Mouse (Mus musculus) Muller cell, postnatal 12 days (primary cell): Measurements from ENCODE around the gene Cyp2d34.

Source experiments
- DNase-seq: peaks from one replicate; pipeline ENCODE4 v3.0.0-alpha.2; 2015; ENCODE audit errors: inconsistent ontology term

Cyp2d34 gene

DNA sequence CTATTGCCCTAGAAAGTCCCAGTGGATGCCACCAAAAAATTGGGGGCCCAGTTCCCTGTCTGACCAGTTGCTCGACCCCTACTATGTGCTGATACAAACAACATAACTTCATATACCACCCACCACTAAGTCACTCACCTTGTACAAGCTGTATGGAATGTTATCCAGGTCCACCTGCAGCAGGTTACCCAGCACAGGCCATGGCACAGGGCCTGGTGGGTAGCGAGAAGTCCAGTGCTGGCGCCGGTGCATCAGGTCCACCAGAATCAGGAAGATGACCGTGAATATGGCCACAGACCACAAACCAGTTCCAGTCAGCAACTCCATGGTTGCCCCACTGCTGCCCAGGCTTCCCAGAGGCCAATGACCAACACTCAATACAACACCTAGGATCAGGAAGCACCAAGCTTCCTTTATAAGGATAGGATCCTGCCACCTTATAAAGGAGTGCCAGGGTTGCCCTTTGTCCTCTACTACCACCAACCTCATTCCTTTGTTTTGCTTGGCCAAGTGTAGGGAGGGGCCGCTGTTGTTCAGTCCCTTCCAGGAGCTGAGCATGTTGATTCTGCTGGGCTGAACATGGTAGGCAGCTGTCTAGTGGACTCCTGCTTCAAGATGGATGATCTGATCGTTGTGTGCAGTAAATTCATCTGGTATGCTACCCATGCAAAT lies at the start of gene Cyp2d34:
Gene Cyp2d34 (minus strand): TSS at position 416 of the 672 bp plus-strand sequence.
- no peak for DNase-seq

- DNase-seq: no peak
Observed at GRCm38 (mm10) chr15:82656346-82656745, 35.6 kb upstream of the Cyp2d34 start.

DNA sequence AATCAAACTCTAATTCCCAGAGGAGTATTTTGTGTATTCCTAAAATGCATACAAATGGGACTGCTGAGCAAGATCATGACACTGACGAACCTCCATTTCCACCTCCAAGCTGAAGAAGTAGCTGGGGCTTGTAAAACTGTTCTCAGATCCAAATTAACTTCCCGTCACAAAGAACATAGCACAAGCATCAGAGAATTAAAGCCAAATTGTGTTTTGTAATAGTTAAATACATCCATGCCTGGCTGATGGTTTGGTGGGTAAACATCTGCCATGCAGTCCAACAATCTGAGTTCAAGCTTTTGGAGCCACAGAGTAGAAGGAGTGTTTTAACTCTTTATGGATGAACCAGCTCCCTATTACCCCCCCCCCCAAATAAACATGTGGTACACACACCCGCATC lies 23.6 kb upstream of the Cyp2d34 start:
- no peak for DNase-seq

GRCm38 (mm10) chr15:82643771-82644170 lies 23.0 kb upstream of the Cyp2d34 start:
- no peak for DNase-seq

DNA sequence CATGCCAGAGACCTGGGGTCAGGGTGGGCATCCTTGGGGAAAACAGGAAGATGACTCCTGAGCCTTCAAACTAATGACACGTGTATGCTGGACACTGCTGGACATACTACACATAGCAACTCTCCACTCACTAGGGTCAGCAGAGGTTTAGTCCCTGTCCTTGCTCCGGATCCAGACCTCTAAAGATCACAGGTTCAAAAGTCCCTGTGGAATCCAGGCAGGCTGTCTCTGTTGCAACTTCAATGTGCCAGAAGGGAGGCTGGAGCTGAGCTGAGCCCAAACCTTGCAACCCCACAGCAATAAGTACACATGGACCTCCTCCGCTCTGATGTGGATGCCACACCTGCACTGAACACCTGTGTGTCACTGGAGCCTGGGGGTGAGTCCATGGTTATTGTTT lies 22.0 kb upstream of the Cyp2d34 start:
- no peak for DNase-seq

GRCm38 (mm10) chr15:82641921-82642320 lies 21.2 kb upstream of the Cyp2d34 start:
- no peak for DNase-seq

DNA sequence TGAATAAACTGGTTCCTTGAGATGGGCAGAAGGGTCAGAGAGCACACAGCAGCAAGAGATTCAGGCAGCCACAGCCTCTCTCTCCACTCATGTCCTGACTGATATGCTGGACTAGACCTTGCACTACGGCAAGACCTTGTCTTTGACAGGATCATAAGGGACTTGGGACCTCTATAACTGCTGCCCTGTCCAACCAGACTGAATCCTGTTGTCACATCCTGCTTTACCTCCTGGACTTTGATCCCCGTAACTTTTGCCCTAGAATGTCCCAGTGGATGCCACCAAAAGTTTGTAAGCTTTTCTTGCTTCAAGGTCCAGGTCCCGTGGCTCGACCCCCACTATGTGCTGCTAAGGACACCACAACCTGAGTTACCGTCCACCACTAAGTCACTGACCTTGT lies 20.6 kb upstream of the Cyp2d34 start:
- no peak for DNase-seq

GRCm38 (mm10) chr15:82640201-82640600 lies 19.5 kb upstream of the Cyp2d34 start:
- no peak for DNase-seq

DNA sequence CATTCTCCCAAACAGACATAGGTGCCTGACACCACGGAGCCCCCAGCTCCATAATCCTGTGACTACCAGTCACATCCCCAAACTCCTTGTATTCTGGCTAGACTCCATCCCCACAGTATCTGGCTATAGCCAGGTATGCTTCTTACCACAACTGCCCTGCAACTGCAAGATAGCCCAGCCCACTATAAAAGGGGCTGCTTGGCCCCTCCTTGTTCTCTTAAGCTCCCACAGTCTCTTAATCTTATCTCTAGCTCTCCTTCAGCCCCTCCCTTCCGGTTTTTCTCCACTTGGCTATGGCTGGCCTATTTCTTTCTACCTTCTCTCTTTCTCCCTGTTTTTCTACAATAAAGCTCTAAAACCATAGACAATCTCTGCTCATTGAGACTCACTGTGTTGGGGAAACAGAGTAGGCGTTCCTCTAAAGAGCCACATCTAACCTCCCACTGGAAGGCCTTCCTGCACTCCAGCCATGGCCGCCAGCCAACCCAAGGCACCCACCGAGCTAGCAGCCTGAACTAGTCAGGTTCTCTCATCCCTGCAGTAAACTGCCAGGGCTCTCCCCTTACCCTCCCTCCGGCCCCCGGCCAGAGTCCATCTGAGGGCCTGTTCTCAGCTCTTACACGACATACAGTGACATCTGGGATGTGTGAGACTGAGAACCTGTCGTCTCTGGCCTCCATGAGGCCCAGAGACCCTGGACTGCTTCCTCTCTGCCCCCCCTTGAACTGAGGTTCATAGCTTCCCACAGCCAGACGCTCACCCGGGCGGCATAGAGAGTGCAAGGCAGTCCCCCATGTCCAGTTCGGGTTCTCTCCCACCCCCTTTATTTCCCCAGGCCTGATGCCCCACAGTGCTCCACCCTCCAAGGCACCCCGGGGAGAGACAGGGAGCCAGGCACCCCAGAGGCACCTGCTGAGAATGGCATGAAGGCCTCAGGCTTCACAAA lies 16.7 kb upstream of the Cyp2d34 start:
- DNase-seq: no peak

GRCm38 (mm10) chr15:82634976-82635375 lies 14.2 kb upstream of the Cyp2d34 start:
- DNase-seq: no peak

GRCm38 (mm10) chr15:82621993-82622392 lies 1.2 kb upstream of the Cyp2d34 start:
- no peak for DNase-seq

GRCm38 (mm10) chr15:82618362-82619020 lies 2.3 kb downstream of the Cyp2d34 start:
- DNase-seq: no peak

DNA sequence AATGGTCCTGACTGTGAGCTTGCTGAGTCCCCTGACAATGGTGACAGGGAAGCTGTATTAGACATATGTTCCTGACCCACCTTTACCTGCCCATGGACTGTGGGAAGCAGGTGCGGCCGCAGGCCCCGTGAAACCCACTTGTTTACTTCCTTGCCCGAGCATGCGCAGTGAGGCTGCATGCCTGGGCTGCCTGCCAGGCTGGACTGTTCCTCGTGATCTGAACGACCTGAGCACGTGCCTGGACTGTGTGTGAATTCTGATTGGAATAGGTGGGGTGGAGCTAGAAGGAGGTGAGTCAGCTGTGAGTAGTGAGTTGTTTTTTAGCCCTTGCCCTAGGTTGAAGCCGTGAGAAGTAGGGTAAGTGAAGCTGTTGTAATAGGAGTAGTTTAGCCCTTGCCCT lies 38.1 kb downstream of the Cyp2d34 start:
- no peak for DNase-seq

- DNase-seq: no peak
Observed at GRCm38 (mm10) chr15:82579071-82579470, 41.7 kb downstream of the Cyp2d34 start.

- DNase-seq: no peak
Observed at GRCm38 (mm10) chr15:82572856-82573255, 47.9 kb downstream of the Cyp2d34 start.
